Mouse (Mus musculus) erythroid progenitor cell, adult 5-6 weeks (primary cell): ENCODE data around the gene Ggact. TPM values are rescaled to one million over a fixed set of nuclear protein-coding genes. Genes with fewer than 3 reads are reported as not detected.

ENCODE experiments used
- ATAC-seq: replicated peaks from 2 replicates; pipeline ENCODE4 v1.8.0; 2016; ENCODE audit warnings: moderate number of reproducible peaks, mild to moderate bottlenecking, moderate TSS enrichment, inconsistent platforms; ENCODE audit not compliant: poor library complexity, low FRiP score, severe bottlenecking
- total RNA-seq, 2 experiments: library from RNA; stranded (forward) in 1 of 2; stranded (reverse) in 1 of 2; fragments of 150-400 nt in 1 of 2; fragments of 186-747, 209-891 nt in 1 of 2; gene quantifications; 2 replicates each; pipeline versions ENCODE4 v1.2.3 to v1.2.4; 2015 to 2017; ENCODE audit warnings: low replicate concordance in 2 of 2

Ggact gene
- total RNA-seq, 2 experiments from 2014 or later, result 5.5 to 6.3 TPM

DNA sequence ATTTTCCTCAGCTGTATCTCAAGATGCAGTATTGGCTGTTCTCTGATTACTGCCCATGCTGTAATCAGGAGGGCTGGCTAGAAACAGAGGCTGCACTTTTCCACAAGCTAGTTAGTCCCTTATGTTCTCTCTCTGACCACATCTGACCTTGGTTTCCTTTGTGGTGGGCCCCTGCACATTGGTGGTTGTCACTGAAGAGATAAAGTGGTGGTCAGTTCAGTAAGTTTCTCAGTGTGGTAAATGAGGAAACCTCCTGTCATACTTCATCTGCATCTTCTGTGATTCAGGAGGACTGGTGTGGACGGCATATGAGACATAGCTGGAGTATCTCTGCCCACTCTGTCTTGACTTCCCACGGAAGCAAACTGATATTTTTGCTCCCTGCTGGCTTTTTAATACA, 125.4 kb downstream of the Ggact start:
- no peak for ATAC-seq

DNA sequence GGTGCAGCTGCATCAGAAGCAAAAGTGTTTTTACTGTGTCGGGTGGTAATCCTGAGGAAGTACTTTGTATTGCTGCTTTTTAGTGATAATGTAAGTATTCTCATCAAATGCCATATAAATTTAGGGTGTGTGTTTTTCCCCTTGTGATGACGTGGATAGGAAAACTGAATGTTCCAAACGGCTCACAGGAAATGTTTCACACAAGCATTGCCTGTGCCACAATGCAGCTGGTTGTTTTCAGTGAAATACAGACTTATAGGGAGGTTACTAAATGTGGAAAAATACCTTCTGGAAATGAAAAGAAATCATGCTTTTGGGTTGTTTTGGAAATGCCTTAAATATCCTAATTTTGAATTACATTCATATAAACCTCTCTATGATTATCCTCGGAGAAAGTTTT, 128.9 kb downstream of the Ggact start:
- no peak for ATAC-seq

DNA sequence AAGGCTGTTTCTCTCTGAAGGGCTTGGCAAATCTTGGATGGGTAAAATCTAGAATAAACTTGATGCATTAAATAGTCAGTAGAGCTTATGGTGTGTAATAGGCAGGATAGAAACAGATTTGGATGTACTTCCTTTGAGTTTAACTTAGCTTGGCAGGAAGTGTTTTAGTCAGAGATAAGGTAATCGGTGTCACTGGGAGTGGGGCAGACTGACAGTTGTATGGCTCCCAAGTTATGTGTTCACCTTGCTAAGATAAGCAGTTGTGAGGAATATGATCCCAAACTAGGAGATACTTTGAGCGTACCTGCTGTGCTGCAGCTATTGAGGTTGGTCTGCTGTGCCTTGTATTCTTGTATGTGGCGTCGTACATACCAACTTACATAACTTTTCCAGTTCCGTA, 147.1 kb downstream of the Ggact start:
- no peak for ATAC-seq

Other genes with a start within 250 kb of the Ggact start
- 15.9 TPM in 1 of 2 replicates, not detected in the other for gene Tmtc4, start 70.3 kb upstream of the Ggact start, total RNA-seq (2015; ENCODE audit: low replicate concordance)
- gene Tmtc4, start 70.3 kb upstream of the Ggact start, total RNA-seq (2017; ENCODE audit: low replicate concordance), result 2.8 TPM in 1 of 2 replicates, not detected in the other